Comparison of ENCODE assay signal across 8 mouse cellular contexts in genomic region chr11:61854211-61854987, GRCm38 (mm10). TPM values are rescaled to one million over a fixed set of nuclear protein-coding genes. Genes with fewer than 3 reads are reported as not detected.
DNase-seq lines count a peak whose midpoint lies in the region; ATAC-seq lines count a peak whose summit lies in the region.

No protein-coding gene starts in this region.

- H3K4me1 ChIP-seq in embryonic facial prominence, embryonic 11.5 days (ENCODE audit: control insufficient read depth, insufficient read depth, low read length), result no peaks in the 10 kb centered on the region
- peaks cover 19% of the 10 kb centered on the region for H3K4me1 ChIP-seq in limb, embryonic 10.5 days
- peaks cover 8% of the 10 kb centered on the region; the same call in 1 of the 2 replicates for H3K4me1 ChIP-seq in midbrain, embryonic 12.5 days

- H3K4me3 ChIP-seq in embryonic facial prominence, embryonic 11.5 days (ENCODE audit: low read depth, low read length), result peak overlapping the region; percentile 73
- peak overlapping the region; percentile 95 for H3K4me3 ChIP-seq in limb, embryonic 10.5 days
- H3K4me3 ChIP-seq in midbrain, embryonic 12.5 days, result peak overlapping the region; percentile 78

- peak overlapping the region; percentile 89 for H3K4me2 ChIP-seq in embryonic facial prominence, embryonic 11.5 days (ENCODE audit: low read depth, low read length)
- H3K4me2 ChIP-seq in midbrain, embryonic 12.5 days (replicated peaks), result peak overlapping the region; percentile 71

- ATAC-seq in embryonic facial prominence, embryonic 11.5 days (replicated peaks; ENCODE audit: insufficient number of reproducible peaks, low FRiP score, low TSS enrichment, low read depth), result peak; percentile 78
- ATAC-seq in midbrain, embryonic 12.5 days (ENCODE audit: low FRiP score, low read depth), result peak; percentile 85

- H3K9me3 ChIP-seq in embryonic facial prominence, embryonic 11.5 days (replicated peaks; ENCODE audit: control insufficient read depth, low read length), result no peaks in the 10 kb centered on the region
- H3K9me3 ChIP-seq in limb, embryonic 10.5 days (replicated peaks), result no peaks in the 10 kb centered on the region
- H3K9me3 ChIP-seq in midbrain, embryonic 12.5 days, result no peaks in the 10 kb centered on the region

- DNase-seq in 3134 (ENCODE audit: extremely low read depth, insufficient read length, low spot score), result peak; percentile 86
- peak; percentile 84 for DNase-seq in adrenal gland, postnatal 25 days
- peak; percentile 81 for DNase-seq in embryonic facial prominence, embryonic 11.5 days (ENCODE audit: low spot score)
- DNase-seq in heart, adult 11 months, result peak; percentile 99
- DNase-seq in kidney, adult 18-20 months, result peak; percentile 86
- peak; percentile 84 for DNase-seq in limb, embryonic 10.5 days (ENCODE audit: low spot score)
- peak; percentile 75 for DNase-seq in skeletal muscle tissue, adult 2 months (ENCODE audit: low read depth, low spot score)

- peak overlapping the region; percentile 71 for H3K27ac ChIP-seq in embryonic facial prominence, embryonic 11.5 days (replicated peaks; ENCODE audit: low read depth, low read length)
- peak overlapping the region; percentile 97 for H3K27ac ChIP-seq in limb, embryonic 10.5 days
- H3K27ac ChIP-seq in midbrain, embryonic 12.5 days (replicated peaks), result peak overlapping the region; percentile 91

- no peaks in the 10 kb centered on the region for H3K36me3 ChIP-seq in embryonic facial prominence, embryonic 11.5 days (replicated peaks; ENCODE audit: control insufficient read depth, insufficient read depth, low read depth, low read length)
- H3K36me3 ChIP-seq in limb, embryonic 10.5 days, result peaks cover 4% of the 10 kb centered on the region; the same call in 1 of the 2 replicates
- peaks cover 4% of the 10 kb centered on the region; the same call in 1 of the 2 replicates for H3K36me3 ChIP-seq in midbrain, embryonic 12.5 days

- H3K27me3 ChIP-seq in embryonic facial prominence, embryonic 11.5 days (ENCODE audit: control insufficient read depth, insufficient read depth, low read length), result no peaks in the 10 kb centered on the region
- no peaks in the 10 kb centered on the region for H3K27me3 ChIP-seq in limb, embryonic 10.5 days (ENCODE audit: low read depth, poor library complexity, severe bottlenecking)
- no peaks in the 10 kb centered on the region for H3K27me3 ChIP-seq in midbrain, embryonic 12.5 days

- H3K9ac ChIP-seq in embryonic facial prominence, embryonic 11.5 days (replicated peaks; ENCODE audit: low read length), result peak overlapping the region; percentile 82
- peak overlapping the region; percentile 95 for H3K9ac ChIP-seq in midbrain, embryonic 12.5 days (replicated peaks)

- whole genome bisulfite sequencing in embryonic facial prominence, embryonic 11.5 days, result 0% methylated on average over 81 of the region's 87 CpGs
- under 1% methylated on average over 78 of the region's 87 CpGs for WGBS in limb, embryonic 10.5 days
- WGBS in midbrain, embryonic 12.5 days, result 2% methylated on average over 57 of the region's 87 CpGs

RNA-seq across cellular contexts. Expression of gene Ulk2, which starts 0.5 kb away (rescaled TPM):
- total RNA-seq in adrenal gland, postnatal 25 days (2021), result 40.3 and 43.7 TPM in 2 replicates
- polyA plus RNA-seq in embryonic facial prominence, embryonic 11.5 days (2014; fragmentation: Nextera tagmentation; extraction: Ambion mirVana), result 20.6 and 21.8 TPM in 2 replicates
- 9.4 and 13.6 TPM in 2 replicates for polyA plus RNA-seq in limb, embryonic 10.5 days (2016; fragmentation: Nextera tagmentation; extraction: Ambion mirVana)
- polyA plus RNA-seq in midbrain, embryonic 12.5 days (2016; fragmentation: Nextera tagmentation; extraction: Ambion mirVana), result 40.0 and 43.7 TPM in 2 replicates

Comparison
In these comparisons a context has a peak if more than half of its experiments do, and no peak if none do; other contexts are left out.
1. Peak in every context shown above with its lines: DNase-seq, ATAC-seq, H3K4me3 ChIP-seq and H3K27ac ChIP-seq.